Mouse (Mus musculus) small intestine, adult 2 months (tissue): ENCODE data around the gene Gm9964.

ENCODE experiments used
- CTCF ChIP-seq: fragments of 200-500 bp; IDR thresholded peaks from 2 replicates; pipeline ENCODE4 v1.5.1; 2012; ENCODE audit warnings: low read depth, mild to moderate bottlenecking, control low read depth, inconsistent platforms, low read length, moderate library complexity, mixed read lengths; ENCODE audit not compliant: insufficient replicate concordance, insufficient read length; ENCODE audit errors: extremely low read depth
- POLR2A ChIP-seq: fragments of 200-500 bp; IDR thresholded peaks from 2 replicates; pipeline ENCODE4 v1.6.1; 2012; ENCODE audit warnings: low read depth, mild to moderate bottlenecking, control low read depth, inconsistent platforms, low read length, moderate library complexity

GRCm38 (mm10) chr11:79292130-79292529 lies 4.6 kb downstream of the Gm9964 start:
- TF ChIP-seq CTCF (no peak), POLR2A (no peak)
